Comparison of ENCODE assay signal across 8 mouse cellular contexts in the genomic region with DNA sequence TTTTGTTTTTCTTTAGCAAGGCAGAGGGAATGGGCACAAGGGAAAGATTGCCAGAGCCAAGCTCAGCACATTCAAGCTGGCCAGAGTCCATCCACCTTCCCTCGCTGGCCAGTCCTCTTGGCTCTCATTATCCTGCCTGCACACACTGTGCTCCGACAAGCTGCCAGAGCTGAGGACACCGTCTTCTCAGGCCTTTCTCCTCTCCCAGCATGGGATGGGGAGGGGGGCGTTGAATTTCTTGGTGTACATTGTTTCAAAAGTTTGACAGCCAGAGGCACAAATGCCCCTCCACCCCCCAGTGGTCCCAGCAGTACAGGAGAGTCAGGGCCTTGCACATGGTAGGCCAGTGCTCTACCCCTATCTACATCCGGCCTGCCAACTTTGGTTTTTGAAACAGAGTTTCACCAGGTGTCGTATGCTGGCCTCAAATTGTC. TPM values are rescaled to one million over a fixed set of nuclear protein-coding genes. Genes with fewer than 3 reads are reported as not detected.
DNase-seq lines count a peak whose midpoint lies in the region; ATAC-seq lines count a peak whose summit lies in the region.

No protein-coding gene starts in this region.

- peak overlapping the region; percentile 75 for H3K4me3 ChIP-seq in embryonic facial prominence, embryonic 10.5 days

- 52% methylated on average over 6 of the region's 6 CpGs for WGBS in embryonic facial prominence, embryonic 10.5 days

- DNase-seq in right cerebral cortex, adult 18-20 months: peak; percentile 53
- no peak for DNase-seq in right cerebral cortex, postnatal 14 days
- DNase-seq in embryonic facial prominence, embryonic 10.5 days (ENCODE audit: low spot score): no peak
- DNase-seq in heart, postnatal 4 days: peak; percentile 42
- peak; percentile 49 for DNase-seq in layer of hippocampus, adult 9-11 months
- DNase-seq in retina, postnatal 1 day: no peak
- no peak for DNase-seq in gastrocnemius, postnatal 10 days

- no peaks in the 10 kb centered on the region for H3K9me3 ChIP-seq in embryonic facial prominence, embryonic 10.5 days

- peaks cover 19% of the 10 kb centered on the region for H3K36me3 ChIP-seq in embryonic facial prominence, embryonic 10.5 days (replicated peaks)

- H3K27ac ChIP-seq in embryonic facial prominence, embryonic 10.5 days (replicated peaks): no peak overlapping the region

- peak; percentile 19; the same call in 1 of the 2 replicates for ATAC-seq in megakaryocyte, adult 5-6 weeks (ENCODE audit: poor library complexity, severe bottlenecking)

- H3K4me1 ChIP-seq in embryonic facial prominence, embryonic 10.5 days: peaks cover 29% of the 10 kb centered on the region

- no peaks in the 10 kb centered on the region for H3K27me3 ChIP-seq in embryonic facial prominence, embryonic 10.5 days (replicated peaks; ENCODE audit: low read depth, poor library complexity, severe bottlenecking)

RNA-seq across cellular contexts. Expression of gene Gaa, which starts 0.4 kb away (rescaled TPM):
- polyA plus RNA-seq in embryonic facial prominence, embryonic 10.5 days (2016; fragmentation: Nextera tagmentation; extraction: Ambion mirVana): 30.8 TPM in 2 replicates
- 10 to 100 TPM; 52.1 to 53.2 TPM for total RNA-seq in heart, postnatal 4 days (2021)
- total RNA-seq in megakaryocyte, adult 5-6 weeks (2015): 9.3 and 16.5 TPM in 2 replicates
- 8.0 and 9.8 TPM in 2 replicates for total RNA-seq in megakaryocyte, adult 5-6 weeks (2017)
- 10 to 100 TPM; 67.7 to 78.6 TPM for total RNA-seq in gastrocnemius, postnatal 10 days (2021)

RNA-seq across cellular contexts. Expression of gene Eif4a3, which starts 32.6 kb away (rescaled TPM):
- 465 and 504 TPM in 2 replicates for polyA plus RNA-seq in embryonic facial prominence, embryonic 10.5 days (2016; fragmentation: Nextera tagmentation; extraction: Ambion mirVana)
- 100 to 1,000 TPM; 141 to 154 TPM for total RNA-seq in heart, postnatal 4 days (2021)
- 181 and 188 TPM in 2 replicates for total RNA-seq in megakaryocyte, adult 5-6 weeks (2015)
- total RNA-seq in megakaryocyte, adult 5-6 weeks (2017): 147 TPM in 2 replicates
- total RNA-seq in gastrocnemius, postnatal 10 days (2021): 10 to 100 TPM; 74.3 to 75.4 TPM

RNA-seq across cellular contexts. Expression of gene Ccdc40, which starts 38.9 kb away (rescaled TPM):
- polyA plus RNA-seq in embryonic facial prominence, embryonic 10.5 days (2016; fragmentation: Nextera tagmentation; extraction: Ambion mirVana): 16.4 and 19.5 TPM in 2 replicates
- total RNA-seq in heart, postnatal 4 days (2021): 1 to 10 TPM in 1 of 2 experiments, under 1 TPM in 1; 0.27 to 1.4 TPM
- total RNA-seq in megakaryocyte, adult 5-6 weeks (2015): 0.21 and 0.31 TPM in 2 replicates
- total RNA-seq in megakaryocyte, adult 5-6 weeks (2017): 0.65 and 1.1 TPM in 2 replicates
- total RNA-seq in gastrocnemius, postnatal 10 days (2021): under 1 TPM in 1 of 2 experiments, not detected in 1; 0.31 TPM

RNA-seq across cellular contexts. Expression of gene Tbc1d16, which starts 39.0 kb away (rescaled TPM):
- 25.3 and 25.5 TPM in 2 replicates for polyA plus RNA-seq in embryonic facial prominence, embryonic 10.5 days (2016; fragmentation: Nextera tagmentation; extraction: Ambion mirVana)
- 10 to 100 TPM; 60.5 to 63.4 TPM for total RNA-seq in heart, postnatal 4 days (2021)
- total RNA-seq in megakaryocyte, adult 5-6 weeks (2015): 0.64 and 0.71 TPM in 2 replicates
- 0.53 and 0.59 TPM in 2 replicates for total RNA-seq in megakaryocyte, adult 5-6 weeks (2017)
- total RNA-seq in gastrocnemius, postnatal 10 days (2021): 10 to 100 TPM; 17.0 to 17.8 TPM

RNA-seq across cellular contexts. Expression of gene Card14, which starts 40.3 kb away (rescaled TPM):
- 0.05 TPM in 1 of 2 replicates, not detected in the other for polyA plus RNA-seq in embryonic facial prominence, embryonic 10.5 days (2016; fragmentation: Nextera tagmentation; extraction: Ambion mirVana)
- total RNA-seq in heart, postnatal 4 days (2021): under 1 TPM; 0.16 to 0.21 TPM
- total RNA-seq in megakaryocyte, adult 5-6 weeks (2015): not detected in 2 replicates
- total RNA-seq in megakaryocyte, adult 5-6 weeks (2017): 0.04 TPM in 1 of 2 replicates, not detected in the other
- 1 to 10 TPM in 1 of 2 experiments, under 1 TPM in 1; 0.77 to 1.3 TPM for total RNA-seq in gastrocnemius, postnatal 10 days (2021)

Comparison
In these comparisons a context has a peak if more than half of its experiments do, and no peak if none do; other contexts are left out.
1. DNase-seq: peak in right cerebral cortex, adult 18-20 months (single experiment), heart, postnatal 4 days (single experiment) and layer of hippocampus, adult 9-11 months (single experiment); none in right cerebral cortex, postnatal 14 days (single experiment), embryonic facial prominence, embryonic 10.5 days (single experiment), retina, postnatal 1 day (single experiment) and gastrocnemius, postnatal 10 days (single experiment).